Mouse (Mus musculus) ES-Bruce4 (cell line): Measurements from ENCODE around the gene Vmn2r88.

ENCODE experiments used
- CTCF ChIP-seq: IDR thresholded peaks from one replicate; pipeline ENCODE4 v1.8.1; 2011; ENCODE audit warnings: low read depth, low read length
- EP300 ChIP-seq: IDR thresholded peaks from 2 replicates; pipeline ENCODE4 v1.6.1; 2011; ENCODE audit warnings: low read depth, low read length; ENCODE audit not compliant: insufficient read depth
- POLR2A ChIP-seq: IDR thresholded peaks from one replicate; pipeline ENCODE4 v1.8.1; 2011; ENCODE audit warnings: low read length; ENCODE audit not compliant: insufficient read depth

DNA sequence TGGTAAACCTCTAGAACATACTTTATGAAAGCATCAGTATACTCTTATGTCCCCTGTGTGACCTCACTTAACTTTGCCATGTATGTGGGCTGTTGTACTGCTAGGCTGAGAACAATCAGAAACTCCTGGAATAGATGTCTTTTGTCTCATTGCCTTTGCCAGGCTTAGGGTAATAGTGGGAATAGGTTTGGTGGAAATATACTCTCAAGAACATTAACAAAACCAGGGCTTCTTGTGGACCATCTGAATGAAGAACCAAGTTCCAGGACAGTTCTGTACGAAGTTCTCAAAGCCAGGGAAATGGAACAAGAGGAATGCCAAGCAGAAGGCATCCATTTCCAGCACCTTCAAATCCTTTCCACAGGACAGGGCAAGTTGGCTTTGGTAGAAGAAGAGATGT, 49.2 kb upstream of the Vmn2r88 start, which contains the start of gene Gm7247:
- no peak for TF ChIP-seq EP300
- no peak for TF ChIP-seq CTCF
- no peak for TF ChIP-seq POLR2A
